Mouse (Mus musculus): ENCODE data around the gene Tbx18.
A peak's percentile ranks its signal among the peaks of the same experiment; 100 is the strongest.

Tbx18 gene

DNA sequence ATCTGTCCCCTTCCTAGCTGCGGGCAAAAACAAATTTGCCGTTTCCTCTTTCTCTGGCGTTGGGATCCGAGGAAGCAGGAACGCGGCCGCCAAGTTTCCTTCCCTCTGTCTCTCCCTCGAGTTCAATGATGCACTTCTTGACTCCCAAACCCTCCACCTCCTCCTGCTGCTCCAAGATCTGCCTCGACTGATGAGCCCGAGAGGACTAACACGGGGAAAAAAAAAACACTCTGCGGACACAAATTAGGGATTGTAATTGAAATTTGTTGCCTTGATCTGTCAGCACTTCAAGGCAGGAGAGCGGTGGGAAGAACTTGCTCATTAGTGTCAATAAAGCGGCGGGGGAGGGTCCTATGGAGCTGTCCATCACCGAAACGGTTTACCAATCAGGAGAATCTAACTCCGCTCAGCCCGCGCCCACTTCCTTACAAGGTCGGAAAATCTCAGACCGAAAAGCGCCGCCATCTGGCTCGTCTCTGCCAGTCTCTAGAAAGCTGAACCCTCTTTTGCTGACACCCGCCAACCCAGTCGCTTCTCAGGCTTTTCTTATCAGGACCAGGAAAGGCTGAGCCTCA lies at the start of gene Tbx18:
TSS of gene Tbx18 (minus strand) at position 300 of the 575 bp plus-strand sequence.
- DNase-seq = peak; percentile 36

DNA sequence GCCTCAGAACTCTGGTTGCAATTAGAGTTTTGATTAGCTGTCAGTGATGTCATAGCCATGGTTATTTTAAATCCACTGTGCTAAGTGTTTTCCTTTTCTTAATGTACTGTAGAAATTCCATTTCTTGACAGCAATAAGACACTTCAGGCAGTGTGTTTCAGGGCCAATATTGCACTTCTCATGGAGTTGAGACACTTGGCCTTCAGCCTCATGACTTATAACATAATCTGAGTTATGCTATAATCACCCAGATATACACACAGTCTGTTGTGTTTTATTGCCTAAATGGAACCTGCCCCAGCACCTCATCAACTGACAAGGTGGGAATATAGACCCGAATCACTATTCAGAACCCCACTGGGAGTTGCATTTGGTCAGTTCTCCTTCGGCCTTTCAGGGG lies 42.9 kb upstream of the Tbx18 start:
- DNase-seq = no peak

GRCm38 (mm10) chr9:87755621-87756020 lies 24.6 kb upstream of the Tbx18 start:
- no peak for DNase-seq

GRCm38 (mm10) chr9:87741599-87741998 lies 10.5 kb upstream of the Tbx18 start:
- no peak for DNase-seq

DNA sequence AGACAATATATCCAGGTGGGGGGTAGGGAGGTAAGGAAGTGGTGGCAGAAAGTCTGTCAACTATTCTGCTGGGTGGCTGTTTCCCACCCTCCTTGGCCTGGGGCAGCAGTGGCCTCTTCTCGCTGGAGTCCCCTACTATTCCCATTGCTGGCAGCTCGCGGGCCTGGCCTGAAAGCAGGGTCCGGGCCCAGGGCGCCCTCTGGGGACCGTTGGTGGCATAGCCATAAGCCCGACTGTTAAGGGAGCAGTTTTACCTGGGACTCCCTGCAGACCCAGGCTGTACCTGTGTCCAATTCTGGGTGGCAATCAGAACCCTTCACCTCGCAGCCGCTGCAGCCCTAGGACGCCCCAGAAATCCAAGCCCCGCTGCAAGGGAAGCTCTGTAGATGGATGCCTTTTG lies 9.6 kb upstream of the Tbx18 start:
- DNase-seq = peak; percentile 57

- no peak for DNase-seq
Measured at GRCm38 (mm10) chr9:87740241-87740645, 9.2 kb upstream of the Tbx18 start.

- DNase-seq = no peak
Measured at GRCm38 (mm10) chr9:87739543-87740161, 8.6 kb upstream of the Tbx18 start.

GRCm38 (mm10) chr9:87738766-87739542 lies 7.9 kb upstream of the Tbx18 start:
- no peak for DNase-seq

DNA sequence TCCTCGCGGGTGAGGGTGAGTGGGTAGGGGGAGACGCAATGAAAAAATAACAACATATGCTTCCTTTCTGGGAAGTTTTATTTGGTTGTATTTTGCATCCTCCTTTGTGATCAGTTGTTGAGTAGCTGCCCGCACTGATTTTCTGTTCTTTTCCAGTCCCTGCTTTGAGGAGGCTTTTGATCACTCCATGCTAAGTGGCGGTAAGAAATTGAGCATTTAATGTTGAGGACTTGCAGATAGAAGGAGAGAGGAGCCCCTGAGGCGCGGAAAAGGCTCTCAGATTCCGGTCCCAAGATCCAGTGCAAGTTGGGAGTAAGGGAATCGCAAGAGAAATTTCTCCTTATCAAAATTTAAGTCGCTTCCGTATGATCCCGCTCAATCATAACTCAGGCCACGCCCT lies 7.1 kb upstream of the Tbx18 start:
- no peak for DNase-seq

DNA sequence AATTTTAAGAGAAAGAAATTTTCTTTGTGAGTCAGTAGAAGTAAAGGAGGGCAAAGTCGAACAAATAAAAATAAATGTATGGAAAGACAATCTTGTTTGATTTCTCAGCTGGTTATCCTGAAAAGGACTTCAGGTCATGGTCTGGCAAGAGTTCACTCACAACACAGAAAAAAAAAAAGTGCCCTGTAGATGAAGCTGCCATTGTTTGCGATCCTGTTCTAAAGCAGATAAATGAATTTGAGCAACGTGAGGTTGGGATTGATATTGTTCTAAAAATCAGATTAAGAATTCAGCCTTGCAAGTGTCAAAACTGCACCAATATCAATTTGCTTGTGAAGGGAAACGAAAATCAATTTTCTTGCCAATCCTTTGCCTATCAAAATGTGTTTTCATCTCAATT lies 6.2 kb upstream of the Tbx18 start:
- no peak for DNase-seq

DNA sequence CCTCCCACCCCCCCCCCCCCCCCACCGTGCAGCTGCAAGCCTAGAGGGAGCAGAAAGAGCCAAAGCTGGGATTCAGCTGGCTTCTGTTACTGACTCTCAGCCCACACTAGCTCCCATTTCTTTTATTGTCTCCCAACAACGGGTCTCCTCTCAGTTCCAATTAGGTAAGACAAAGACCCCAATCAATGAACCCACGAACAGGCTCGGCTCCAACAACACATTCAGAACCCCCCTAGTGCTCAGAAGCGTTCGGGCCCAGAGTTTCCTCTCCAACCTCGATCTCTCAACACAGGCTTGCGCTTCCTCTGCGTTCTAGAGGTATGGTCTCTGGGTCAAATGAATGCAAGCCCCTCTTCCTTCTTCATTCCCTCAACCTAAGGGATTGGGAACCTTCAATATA lies 4.0 kb upstream of the Tbx18 start:
- DNase-seq = no peak

DNA sequence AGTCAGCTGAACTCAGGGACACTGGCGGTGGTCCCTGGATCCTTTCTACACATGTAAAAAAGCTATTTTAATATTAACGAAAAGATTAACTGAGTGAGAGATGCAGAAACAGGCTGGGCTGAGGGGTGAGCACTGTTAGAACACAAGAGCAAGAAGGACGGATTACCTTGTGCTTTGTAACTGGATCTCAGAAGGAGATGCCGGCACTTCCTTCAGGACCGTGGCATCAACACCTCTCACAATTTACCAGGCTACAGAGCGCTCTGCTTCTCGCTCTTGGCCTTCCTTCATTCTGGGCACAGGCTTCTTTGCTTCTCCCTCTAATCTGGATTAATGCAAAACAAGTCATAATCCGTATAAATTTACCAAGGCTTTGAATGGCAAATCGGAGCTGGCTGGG lies 3.6 kb upstream of the Tbx18 start:
- no peak for DNase-seq

- DNase-seq = no peak
Measured at GRCm38 (mm10) chr9:87733732-87734131, 2.7 kb upstream of the Tbx18 start.

- DNase-seq = no peak
Measured at GRCm38 (mm10) chr9:87733236-87733630, 2.2 kb upstream of the Tbx18 start.

GRCm38 (mm10) chr9:87732416-87733235 lies 1.6 kb upstream of the Tbx18 start:
- no peak for DNase-seq

- no peak for DNase-seq
Measured at GRCm38 (mm10) chr9:87730271-87730960, 644 bp downstream of the Tbx18 start.

- no peak for DNase-seq
Measured at GRCm38 (mm10) chr9:87729316-87730270, 1.5 kb downstream of the Tbx18 start.

GRCm38 (mm10) chr9:87728107-87728506 lies 3.0 kb downstream of the Tbx18 start:
- no peak for DNase-seq

DNA sequence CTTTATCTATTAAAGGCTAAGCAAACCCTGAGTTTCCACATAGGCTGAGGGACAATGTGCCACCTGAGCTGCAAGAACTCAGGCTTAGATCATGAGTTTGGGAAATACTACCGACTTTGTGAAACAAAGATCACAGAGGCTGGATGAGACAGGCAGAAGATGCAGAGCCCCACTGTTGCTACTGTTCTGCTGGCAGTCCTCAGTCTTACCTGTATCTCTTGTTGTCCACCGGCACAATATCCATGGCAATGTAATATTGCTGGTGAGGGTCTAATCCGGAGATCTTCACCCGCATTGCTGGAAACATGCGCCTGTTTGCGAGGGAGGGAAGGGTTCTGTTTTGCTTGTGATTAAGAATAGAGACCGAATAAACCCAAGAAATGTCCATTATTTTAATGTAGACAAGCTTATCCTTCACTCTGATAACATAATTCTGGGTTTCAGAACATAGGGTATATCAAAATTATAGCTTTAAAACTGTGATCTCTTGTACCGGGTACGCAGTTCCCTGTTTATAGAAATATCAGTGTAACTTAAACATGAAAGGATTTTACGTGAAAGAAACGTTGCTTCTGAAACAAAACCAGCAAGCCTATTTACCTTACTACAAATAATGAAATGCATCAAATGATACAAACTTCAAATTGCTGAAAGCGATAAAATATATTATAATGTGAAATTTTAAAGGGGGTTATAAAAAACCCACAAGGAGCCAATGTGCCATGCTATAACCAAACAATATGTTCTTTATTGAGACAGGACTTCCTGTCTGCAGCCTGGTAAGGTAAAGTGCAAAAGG lies 3.7 kb downstream of the Tbx18 start:
- no peak for DNase-seq

DNA sequence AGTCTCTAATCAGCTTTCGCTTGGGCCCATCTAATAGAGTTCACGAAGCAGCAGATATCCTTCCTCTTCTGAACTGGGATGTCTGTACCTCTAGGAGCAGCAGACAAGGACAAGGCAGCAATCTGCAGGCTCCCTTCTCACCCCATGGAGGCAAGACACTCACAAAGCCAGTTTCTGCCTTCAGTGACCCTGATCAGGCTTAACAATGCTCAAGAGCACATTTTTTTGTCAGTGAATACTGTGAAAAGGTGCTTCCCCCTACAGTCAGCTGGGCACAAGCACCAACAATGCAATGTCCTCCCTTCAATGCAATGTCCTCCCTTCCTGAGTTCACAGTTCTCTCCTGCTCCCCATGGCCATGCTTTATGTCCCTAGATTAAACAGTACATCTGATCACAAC lies 9.3 kb downstream of the Tbx18 start:
- no peak for DNase-seq

- no peak for DNase-seq
Measured at GRCm38 (mm10) chr9:87710360-87710759, 20.7 kb downstream of the Tbx18 start.

Measured in lung, postnatal 14 days (tissue).